Mouse (Mus musculus) intestine, embryonic 16.5 days (tissue): Measurements from ENCODE around the gene Cdyl2. TPM values are rescaled to one million over a fixed set of nuclear protein-coding genes. Genes with fewer than 3 reads are reported as not detected.

Experiments
- ATAC-seq: fragments of 200-750 bp; cut with Nextera tagmentation; 2 replicates; pipeline ENCODE4 v1.8.0; 2017; ENCODE audit warnings: moderate TSS enrichment, moderate library complexity
- H3K27ac ChIP-seq: fragments of 300-500 bp; sonication (generic); 2 replicates; pipeline ENCODE4 v1.5.1; 2014; ENCODE audit warnings: mild to moderate bottlenecking, low read length
- H3K27me3 ChIP-seq: fragments of 300-500 bp; sonication (generic); replicated peaks from 2 replicates; pipeline ENCODE4 v1.6.1; 2014; ENCODE audit warnings: low read length, control low read depth, mixed read lengths; ENCODE audit not compliant: control insufficient read depth, insufficient read depth
- H3K36me3 ChIP-seq: fragments of 300-500 bp; sonication (generic); 2 replicates; pipeline ENCODE4 v1.6.1; 2014; ENCODE audit warnings: low read length, control low read depth; ENCODE audit not compliant: control insufficient read depth, insufficient read depth
- H3K4me1 ChIP-seq: fragments of 300-500 bp; sonication (generic); 2 replicates; pipeline ENCODE4 v1.6.1; 2014; ENCODE audit warnings: low read length, control low read depth, mixed read lengths; ENCODE audit not compliant: control insufficient read depth, insufficient read depth
- H3K4me2 ChIP-seq: fragments of 300-500 bp; sonication (generic); 2 replicates; pipeline ENCODE4 v1.6.1; 2014; ENCODE audit warnings: low read depth, low read length, control low read depth
- H3K4me3 ChIP-seq: fragments of 300-500 bp; sonication (generic); 2 replicates; pipeline ENCODE4 v1.5.1; 2014; ENCODE audit warnings: mild to moderate bottlenecking, low read length
- H3K9ac ChIP-seq: fragments of 300-500 bp; sonication (generic); 2 replicates; pipeline ENCODE4 v1.6.1; 2014; ENCODE audit warnings: low read depth, low read length
- H3K9me3 ChIP-seq: fragments of 300-500 bp; sonication (generic); 2 replicates; pipeline ENCODE4 v1.6.1; 2016; ENCODE audit warnings: low read length, control low read depth; ENCODE audit not compliant: control insufficient read depth
- WGBS: fragments of 180-500 bp; shearing (Covaris S2); extraction: QIAGEN DNeasy Blood & Tissue Kit; methylation state at CpG from one replicate; pipeline ENCODE4 v1.1.7; 2014; 5-methylcytosine and 5-hydroxymethylcytosine counted together
- polyA plus RNA-seq: library from polyadenylated mRNA; unstranded; fragments of >200 nt; fragmentation: Nextera tagmentation; extraction: Ambion mirVana; gene quantifications from 2 replicates; pipeline ENCODE4 v1.2.1, GENCODE M21; 2015

The Cdyl2 gene
- polyA plus RNA-seq, 1 experiment from 2014 or later = 4.3 TPM

DNA sequence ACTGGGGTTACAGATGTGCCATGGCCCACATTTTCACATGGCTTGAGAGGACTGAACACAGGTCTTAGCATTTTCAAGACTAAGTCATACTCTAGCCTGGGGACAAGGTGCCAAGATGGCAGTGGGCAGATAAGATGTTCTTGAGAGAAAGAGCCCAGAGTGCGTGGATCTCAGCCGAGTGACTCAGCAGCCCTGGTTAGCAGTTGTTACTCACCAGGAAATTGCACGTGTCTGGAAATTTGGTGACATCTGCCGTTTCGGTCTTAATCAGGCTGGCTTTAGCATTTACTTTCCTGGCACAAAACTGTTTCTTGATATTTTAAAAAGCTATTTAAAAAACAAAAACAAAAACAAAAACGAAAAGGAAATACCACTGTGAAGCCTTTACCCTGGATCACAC, 180.5 kb downstream of the Cdyl2 start:
- Histone ChIP-seq H3K4me1 (no peaks in the 10 kb centered on the region), H3K4me3 (no peak overlapping the region), H3K27ac (no peak overlapping the region), H3K4me2 (no peak overlapping the region), H3K27me3 (no peaks in the 10 kb centered on the region), H3K9ac (no peak overlapping the region), H3K9me3 (no peaks in the 10 kb centered on the region), H3K36me3 (no peaks in the 10 kb centered on the region)
- ATAC-seq = no peak
- WGBS = 85% methylated on average over 6 of the region's 6 CpGs

DNA sequence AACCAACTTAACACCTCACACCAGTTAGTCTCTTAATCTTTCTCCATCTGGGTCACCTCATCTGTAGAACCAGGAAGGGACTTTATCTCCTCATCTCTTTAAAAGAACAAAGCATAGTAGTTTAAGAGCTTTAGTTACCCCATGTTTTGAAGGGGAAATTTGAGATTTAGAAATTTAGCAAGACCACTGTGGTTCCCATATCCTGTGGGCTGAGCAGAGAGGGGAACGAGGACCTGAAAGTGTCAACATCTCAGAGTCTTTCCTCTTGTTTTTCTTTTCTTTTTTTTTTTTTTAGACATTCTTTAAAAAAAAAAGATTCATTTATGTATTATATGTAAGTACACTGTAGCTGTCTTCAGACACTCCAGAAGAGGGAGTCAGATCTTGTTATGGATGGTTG, 189.4 kb downstream of the Cdyl2 start:
- WGBS = 77% methylated on average over 1 of the region's 1 CpGs
- H3K4me2 ChIP-seq = no peak overlapping the region
- no peaks in the 10 kb centered on the region for H3K27me3 ChIP-seq
- no peaks in the 10 kb centered on the region for H3K36me3 ChIP-seq
- H3K9ac ChIP-seq = no peak overlapping the region
- H3K4me3 ChIP-seq = no peak overlapping the region
- H3K4me1 ChIP-seq = no peaks in the 10 kb centered on the region
- ATAC-seq = no peak
- no peaks in the 10 kb centered on the region for H3K9me3 ChIP-seq
- no peak overlapping the region for H3K27ac ChIP-seq

DNA sequence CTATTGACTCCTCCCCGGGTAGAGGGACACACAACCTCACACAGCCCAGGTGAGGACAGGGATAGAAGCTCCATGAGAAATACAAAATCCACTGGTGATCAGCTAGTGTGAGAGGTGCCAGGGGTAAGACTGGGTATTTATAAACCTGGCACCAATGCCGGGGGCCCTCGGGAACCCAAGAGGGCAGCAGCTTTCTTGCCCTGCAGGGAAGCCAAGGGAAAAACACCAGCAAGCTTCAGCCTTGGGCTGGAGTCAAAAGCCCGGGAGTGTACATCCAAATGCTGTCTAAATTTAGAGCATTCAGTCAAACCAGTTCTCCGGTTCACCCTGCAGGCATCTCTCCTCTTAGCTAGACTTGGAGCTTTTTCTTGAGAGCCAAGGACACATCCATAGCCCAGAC, 189.9 kb downstream of the Cdyl2 start:
- Histone ChIP-seq H3K4me1 (no peaks in the 10 kb centered on the region), H3K9me3 (no peaks in the 10 kb centered on the region), H3K4me2 (no peak overlapping the region), H3K36me3 (no peaks in the 10 kb centered on the region), H3K9ac (no peak overlapping the region), H3K27ac (no peak overlapping the region), H3K4me3 (no peak overlapping the region), H3K27me3 (no peaks in the 10 kb centered on the region)
- 88% methylated on average over 5 of the region's 5 CpGs for WGBS
- no peak for ATAC-seq

- no peak for ATAC-seq
- Histone ChIP-seq H3K27ac (no peak overlapping the region), H3K36me3 (no peaks in the 10 kb centered on the region), H3K9ac (no peak overlapping the region), H3K27me3 (no peaks in the 10 kb centered on the region), H3K9me3 (no peaks in the 10 kb centered on the region), H3K4me2 (no peak overlapping the region), H3K4me3 (no peak overlapping the region), H3K4me1 (no peaks in the 10 kb centered on the region)
- WGBS = 75% methylated on average over 1 of the region's 1 CpGs
Measured at GRCm38 (mm10) chr8:116540136-116540535, 192.7 kb downstream of the Cdyl2 start.

GRCm38 (mm10) chr8:116538763-116539162, 194.0 kb downstream of the Cdyl2 start:
- WGBS = 31% methylated on average over 7 of the region's 7 CpGs
- Histone ChIP-seq H3K4me2 (no peak overlapping the region), H3K9me3 (no peaks in the 10 kb centered on the region), H3K27ac (no peak overlapping the region), H3K27me3 (no peaks in the 10 kb centered on the region), H3K4me1 (no peaks in the 10 kb centered on the region), H3K36me3 (no peaks in the 10 kb centered on the region), H3K4me3 (no peak overlapping the region), H3K9ac (no peak overlapping the region)
- no peak for ATAC-seq

DNA sequence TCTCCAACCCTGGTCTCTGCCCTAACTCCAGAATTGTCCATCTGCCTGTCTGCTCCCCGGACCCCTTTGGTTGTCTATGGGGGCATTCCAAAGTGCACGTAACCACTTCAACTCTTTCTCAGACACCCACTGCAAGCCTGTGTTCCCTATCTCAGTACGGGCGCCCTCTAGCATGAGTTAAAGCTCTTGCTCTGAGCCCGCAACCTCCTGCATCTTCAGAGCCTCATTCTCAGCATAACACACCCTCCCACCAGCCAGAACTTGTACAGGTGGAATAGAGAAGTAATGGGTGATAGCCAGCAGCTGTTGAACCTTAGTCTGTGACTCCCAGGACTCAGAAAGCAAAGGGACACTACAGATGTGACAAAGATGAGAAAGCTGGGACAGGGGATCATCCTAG, 196.0 kb downstream of the Cdyl2 start:
- H3K4me1 ChIP-seq = no peaks in the 10 kb centered on the region
- no peak for ATAC-seq
- no peaks in the 10 kb centered on the region for H3K9me3 ChIP-seq
- H3K9ac ChIP-seq = no peak overlapping the region
- H3K27me3 ChIP-seq = no peaks in the 10 kb centered on the region
- no peak overlapping the region for H3K27ac ChIP-seq
- no peaks in the 10 kb centered on the region for H3K36me3 ChIP-seq
- 76% methylated on average over 5 of the region's 5 CpGs for WGBS
- no peak overlapping the region for H3K4me3 ChIP-seq
- H3K4me2 ChIP-seq = no peak overlapping the region

DNA sequence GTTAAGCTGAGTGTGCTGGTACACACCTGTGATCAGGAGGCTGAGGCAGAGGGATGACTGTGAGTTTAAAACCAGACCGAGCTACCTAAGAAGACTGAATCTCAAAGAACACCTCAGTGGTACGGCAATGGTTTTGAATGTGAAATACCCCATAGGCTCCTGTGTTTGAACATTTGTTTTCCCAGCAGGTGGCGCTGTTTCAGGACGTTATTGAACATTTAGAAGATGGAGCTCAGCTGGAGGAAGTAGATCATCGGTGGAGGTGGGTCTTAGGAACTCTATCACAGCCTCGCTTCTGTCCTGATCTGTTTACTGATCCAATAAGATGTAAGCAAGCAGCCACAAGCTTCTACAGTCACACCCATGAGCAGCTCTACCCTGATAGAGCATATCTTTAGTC, 199.7 kb downstream of the Cdyl2 start:
- Histone ChIP-seq H3K4me3 (no peak overlapping the region), H3K9ac (no peak overlapping the region), H3K27ac (no peak overlapping the region), H3K9me3 (no peaks in the 10 kb centered on the region), H3K27me3 (no peaks in the 10 kb centered on the region), H3K4me2 (no peak overlapping the region), H3K4me1 (no peaks in the 10 kb centered on the region), H3K36me3 (no peaks in the 10 kb centered on the region)
- 77% methylated on average over 6 of the region's 6 CpGs for WGBS
- no peak for ATAC-seq

GRCm38 (mm10) chr8:116528736-116529135, 204.1 kb downstream of the Cdyl2 start:
- no peaks in the 10 kb centered on the region for H3K36me3 ChIP-seq
- 71% methylated on average over 7 of the region's 7 CpGs for WGBS
- no peak overlapping the region for H3K9ac ChIP-seq
- H3K4me1 ChIP-seq = no peaks in the 10 kb centered on the region
- H3K27ac ChIP-seq = no peak overlapping the region
- no peaks in the 10 kb centered on the region for H3K27me3 ChIP-seq
- ATAC-seq = no peak
- no peak overlapping the region for H3K4me3 ChIP-seq
- H3K4me2 ChIP-seq = no peak overlapping the region
- no peaks in the 10 kb centered on the region for H3K9me3 ChIP-seq

DNA sequence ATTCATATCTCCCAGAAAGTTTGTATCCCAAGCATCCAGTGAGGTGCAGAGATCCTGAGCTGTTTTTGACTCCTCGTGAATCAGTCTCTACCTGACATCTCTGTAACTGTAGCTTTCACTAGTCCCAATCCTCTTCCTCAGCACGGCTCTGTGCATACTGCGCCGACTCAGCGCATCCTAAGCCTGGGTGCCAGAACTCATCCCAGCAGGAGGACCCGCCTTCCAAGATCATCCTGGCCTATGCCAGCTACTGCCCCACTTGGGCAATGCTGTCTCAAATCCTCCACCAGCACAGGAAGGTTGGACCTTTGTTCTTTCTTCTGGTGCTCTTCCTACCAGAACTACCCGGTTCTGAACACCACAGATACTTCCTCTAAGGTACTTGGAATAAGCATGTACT, 207.9 kb downstream of the Cdyl2 start:
- Histone ChIP-seq H3K4me2 (no peak overlapping the region), H3K4me1 (no peaks in the 10 kb centered on the region), H3K9ac (no peak overlapping the region), H3K36me3 (no peaks in the 10 kb centered on the region), H3K4me3 (no peak overlapping the region), H3K27ac (no peak overlapping the region), H3K27me3 (no peaks in the 10 kb centered on the region), H3K9me3 (no peaks in the 10 kb centered on the region)
- no peak for ATAC-seq
- WGBS = 91% methylated on average over 7 of the region's 7 CpGs
